Mouse (Mus musculus) testis, postnatal 14 days (tissue): ENCODE measurements around the gene Wnt2.

ENCODE experiments used
- DNase-seq: peaks from one replicate; pipeline ENCODE4 v3.0.0; 2021; ENCODE audit warnings: low spot score

The Wnt2 gene

DNA sequence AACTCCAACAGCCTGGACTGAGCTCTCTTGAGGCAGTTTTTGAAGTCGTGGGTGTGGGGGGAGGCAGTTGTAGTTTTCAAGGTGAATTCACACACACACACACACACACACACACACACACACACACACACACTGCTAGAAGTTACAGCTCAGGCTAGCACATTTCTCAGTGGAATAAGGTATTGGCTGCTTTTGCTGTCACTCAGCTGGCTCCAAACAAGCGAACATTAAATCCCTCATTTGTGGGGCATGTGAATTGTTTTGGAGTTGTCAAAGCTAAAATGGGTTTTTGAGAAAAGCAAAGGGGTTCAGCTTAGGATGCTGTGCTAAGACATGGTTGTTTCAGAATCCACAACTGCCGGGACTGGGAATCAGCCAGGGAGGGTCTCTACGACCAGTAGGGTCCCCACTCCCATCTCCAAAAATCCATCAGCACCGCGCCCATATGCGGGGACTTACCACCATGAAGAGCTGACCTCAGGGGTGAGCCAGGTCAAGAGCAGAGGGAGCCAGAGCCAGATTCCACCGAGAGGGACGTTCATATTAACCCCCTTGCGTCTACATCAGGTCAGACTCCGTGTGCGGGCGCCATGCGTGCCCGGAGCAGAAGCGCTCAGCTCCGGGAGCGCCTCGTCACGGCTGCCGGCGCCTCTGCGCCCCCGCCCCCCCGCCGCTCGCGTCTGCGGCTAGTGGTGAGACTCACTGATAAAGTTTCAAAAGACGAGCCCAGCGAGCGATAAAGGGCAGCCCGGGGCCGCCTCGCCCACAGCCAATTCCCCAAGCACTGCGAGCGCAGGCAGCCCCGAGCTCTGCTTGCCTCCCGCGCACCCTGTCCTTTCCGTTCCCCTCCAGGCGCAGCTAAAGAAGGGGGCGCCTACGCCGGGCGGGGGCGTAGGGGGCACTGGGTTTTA is at the start of gene Wnt2:
Wnt2 (minus strand) TSS at position 840 of the 911 bp plus-strand sequence.
- DNase-seq = no peak

- DNase-seq = no peak
Observed at GRCm38 (mm10) chr6:18078615-18079014, 48.2 kb upstream of the Wnt2 start.

- no peak for DNase-seq
Observed at GRCm38 (mm10) chr6:18076986-18077385, 46.6 kb upstream of the Wnt2 start.

DNA sequence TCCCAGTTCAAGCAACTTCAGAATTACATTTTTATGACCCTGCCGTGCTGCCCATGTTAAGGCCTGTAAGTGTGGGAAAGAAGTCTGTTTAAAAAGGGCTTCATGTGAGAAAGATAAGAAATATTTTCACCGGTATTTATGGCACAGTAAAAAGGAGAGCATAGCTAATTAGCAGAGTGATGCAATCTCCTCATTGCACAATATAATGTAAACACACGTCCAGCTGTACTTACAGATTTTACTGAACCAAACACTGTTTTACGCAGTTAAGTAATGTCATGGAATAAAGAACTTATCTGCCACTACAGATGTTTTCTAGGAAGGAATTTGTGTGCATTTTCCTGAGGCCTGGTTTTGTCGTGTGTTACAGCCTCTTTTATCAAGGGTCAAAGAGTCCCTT is 46.2 kb upstream of the Wnt2 start:
- DNase-seq = no peak

GRCm38 (mm10) chr6:18057899-18058298 is 27.5 kb upstream of the Wnt2 start:
- DNase-seq = no peak

GRCm38 (mm10) chr6:18051702-18052101 is 21.3 kb upstream of the Wnt2 start:
- DNase-seq = no peak

GRCm38 (mm10) chr6:18044299-18044698 is 13.9 kb upstream of the Wnt2 start:
- DNase-seq = no peak

DNA sequence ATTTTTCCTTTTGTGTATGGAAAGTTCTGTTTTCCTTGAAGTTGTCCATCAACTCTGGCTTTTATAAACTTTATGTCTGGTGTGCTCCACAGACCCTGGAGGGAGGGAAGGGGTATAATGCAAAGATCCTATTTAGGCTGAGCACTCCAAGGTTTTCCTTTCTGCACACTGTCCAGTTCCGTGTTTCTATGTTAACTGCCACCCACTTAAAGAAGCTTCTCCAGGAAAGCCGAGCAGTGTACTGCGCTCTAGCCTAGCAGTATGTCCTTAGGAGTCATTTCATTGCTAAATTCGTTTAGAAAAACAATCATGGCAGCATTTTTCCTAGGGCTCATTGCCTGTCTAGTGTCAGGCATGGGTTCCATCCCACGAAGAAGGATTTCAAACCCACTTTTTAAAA is 12.8 kb upstream of the Wnt2 start:
- no peak for DNase-seq

- DNase-seq = no peak
Observed at GRCm38 (mm10) chr6:18032271-18032670, 1.9 kb upstream of the Wnt2 start.

GRCm38 (mm10) chr6:18031509-18032010 is 1.2 kb upstream of the Wnt2 start:
- DNase-seq = peak; percentile 27

GRCm38 (mm10) chr6:18030868-18031508 is 603 bp upstream of the Wnt2 start:
- no peak for DNase-seq

DNA sequence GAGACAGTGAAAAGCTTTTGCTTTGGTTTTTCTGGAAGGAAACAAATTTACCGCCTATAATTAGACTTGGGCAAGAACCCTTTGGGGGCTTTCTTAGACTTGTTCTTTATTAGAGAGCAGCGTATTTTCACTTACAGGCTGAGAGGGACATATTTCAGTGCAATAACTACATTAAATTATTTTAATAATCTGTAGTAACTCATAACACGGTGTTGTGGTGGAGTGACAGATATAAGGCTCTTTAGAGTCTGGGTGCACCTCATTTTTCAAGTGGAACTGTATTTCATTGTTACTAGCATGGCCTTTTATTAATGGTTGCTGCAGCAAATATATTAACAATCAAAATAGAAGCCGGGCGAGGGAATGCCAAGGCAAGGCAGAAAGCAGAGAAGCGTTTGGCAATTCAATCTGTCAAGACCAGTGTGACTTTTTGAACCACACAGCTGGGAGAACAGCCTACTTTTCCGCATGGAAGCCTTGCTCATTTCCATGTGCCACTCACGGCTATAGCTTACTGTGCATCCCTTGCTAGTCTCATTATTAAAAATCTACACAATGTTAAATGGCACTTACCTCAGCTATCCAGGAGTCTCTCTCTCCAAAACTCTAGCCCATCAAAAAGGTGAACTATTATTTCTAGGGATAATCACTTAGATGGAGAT is 6.1 kb downstream of the Wnt2 start:
- DNase-seq = no peak

GRCm38 (mm10) chr6:18013346-18013745 is 17.0 kb downstream of the Wnt2 start:
- no peak for DNase-seq

- no peak for DNase-seq
Observed at GRCm38 (mm10) chr6:18007356-18007755, 23.0 kb downstream of the Wnt2 start.

- no peak for DNase-seq
Observed at GRCm38 (mm10) chr6:18002065-18002464, 28.3 kb downstream of the Wnt2 start.

DNA sequence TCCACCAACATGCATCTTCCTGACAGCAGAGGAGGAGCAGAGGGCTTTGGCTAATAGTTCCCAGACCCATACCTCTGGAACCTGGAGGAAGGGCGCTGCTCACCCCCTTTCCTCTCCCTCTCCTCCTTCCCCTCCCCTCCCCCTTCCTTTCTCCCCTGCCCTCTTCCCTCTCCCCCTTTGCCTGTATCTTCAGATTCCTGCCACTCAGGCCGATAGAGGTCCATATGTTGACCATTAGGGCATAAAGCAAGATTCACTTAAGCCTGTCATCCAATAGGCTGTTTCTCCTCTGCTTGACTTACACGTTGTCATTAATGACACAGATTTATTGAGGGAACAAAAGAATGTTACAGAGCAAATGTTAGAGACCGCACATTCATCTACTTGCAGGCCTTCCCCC is 31.9 kb downstream of the Wnt2 start:
- no peak for DNase-seq

- no peak for DNase-seq
Observed at GRCm38 (mm10) chr6:17994956-17995790, 35.2 kb downstream of the Wnt2 start.

DNA sequence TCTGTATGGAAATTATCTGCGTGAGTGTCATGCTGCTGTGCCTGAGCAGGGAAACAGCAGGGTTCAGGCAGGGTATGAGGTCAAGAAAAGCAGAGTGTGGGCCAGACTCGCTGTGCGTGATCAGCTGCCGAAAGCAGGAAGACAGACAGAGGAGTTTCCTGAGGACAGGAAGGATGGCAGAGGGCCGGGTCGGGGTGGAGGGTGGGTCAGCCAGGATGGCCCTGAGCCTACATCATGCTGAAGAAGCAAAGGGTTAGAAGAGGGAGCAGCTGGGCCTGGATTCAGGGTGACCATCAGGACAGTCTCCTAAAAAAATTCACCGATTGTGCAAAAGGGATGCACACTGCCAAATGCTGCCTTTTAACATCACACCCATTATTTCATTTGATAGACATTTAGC is 38.8 kb downstream of the Wnt2 start:
- no peak for DNase-seq

GRCm38 (mm10) chr6:17990173-17991028 is 40.0 kb downstream of the Wnt2 start:
- DNase-seq = no peak

DNA sequence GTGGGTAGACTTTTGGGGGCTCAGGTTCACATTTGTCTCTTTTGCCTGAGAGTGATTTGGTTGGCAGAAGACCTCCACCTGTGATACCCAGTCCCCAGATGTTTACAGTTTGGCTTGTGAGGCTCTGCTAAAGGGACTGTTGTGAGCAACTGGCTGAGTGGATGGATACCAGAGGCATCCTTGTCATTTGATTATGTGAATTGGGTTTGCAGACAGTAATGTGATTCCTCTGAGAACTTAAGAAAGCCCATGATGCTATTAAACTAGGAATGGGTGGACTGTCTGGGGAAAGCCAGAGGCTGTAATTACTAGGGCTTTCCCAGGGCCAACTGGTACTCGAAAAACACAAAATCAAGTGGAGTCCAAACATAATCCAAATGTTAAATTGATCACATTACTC is 51.0 kb downstream of the Wnt2 start:
- DNase-seq = no peak

DNA sequence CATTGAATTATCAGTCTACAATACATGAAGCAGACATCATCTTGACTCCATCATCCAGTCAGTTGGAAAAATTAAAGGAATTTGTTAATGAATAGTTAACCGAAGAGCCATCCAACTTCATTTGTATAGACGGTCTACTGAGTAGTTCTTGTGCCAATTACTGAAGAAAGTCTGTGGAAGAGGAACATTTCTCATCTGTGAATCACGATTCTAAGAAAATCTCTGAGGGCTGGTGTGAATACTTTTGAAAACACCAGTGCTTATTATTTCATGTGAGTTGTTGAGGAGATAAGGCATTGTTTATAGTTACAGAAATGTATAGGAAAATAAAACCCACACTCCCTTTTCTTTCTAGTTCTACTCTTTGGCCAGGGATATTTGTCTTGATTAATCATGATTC is 51.5 kb downstream of the Wnt2 start:
- DNase-seq = no peak
